Mouse (Mus musculus) intestine, postnatal 0 days (tissue): ENCODE data around the gene Ercc1. TPM values are rescaled to one million over a fixed set of nuclear protein-coding genes. Genes with fewer than 3 reads are reported as not detected.

Experiments used
- ATAC-seq: fragments of 200-750 bp; cut with Nextera tagmentation; 2 replicates; pipeline ENCODE4 v1.8.0; 2017; ENCODE audit warnings: mild to moderate bottlenecking, moderate TSS enrichment, moderate library complexity
- H3K27ac ChIP-seq: fragments of 300-500 bp; sonication (generic); 2 replicates; pipeline ENCODE4 v1.5.1; 2014; ENCODE audit warnings: mild to moderate bottlenecking, low read depth, low read length, moderate library complexity
- H3K27me3 ChIP-seq: fragments of 300-500 bp; sonication (generic); replicated peaks from 2 replicates; pipeline ENCODE4 v1.6.1; 2014; ENCODE audit warnings: low read length, mixed read lengths; ENCODE audit not compliant: control insufficient read depth, insufficient read depth
- H3K36me3 ChIP-seq: fragments of 300-500 bp; sonication (generic); 2 replicates; pipeline ENCODE4 v1.6.1; 2014; ENCODE audit warnings: mild to moderate bottlenecking, moderate library complexity; ENCODE audit not compliant: control insufficient read depth, insufficient read depth
- H3K4me1 ChIP-seq: fragments of 300-500 bp; sonication (generic); replicated peaks from 2 replicates; pipeline ENCODE4 v1.6.1; 2014; ENCODE audit warnings: antibody characterized with exemption, low read length, mixed read lengths; ENCODE audit not compliant: control insufficient read depth, insufficient read depth
- H3K4me2 ChIP-seq: fragments of 300-500 bp; sonication (generic); replicated peaks from 2 replicates; pipeline ENCODE4 v1.6.1; 2014; ENCODE audit warnings: low read depth, mild to moderate bottlenecking, moderate library complexity
- H3K4me3 ChIP-seq: fragments of 300-500 bp; sonication (generic); 2 replicates; pipeline ENCODE4 v1.5.1; 2014; ENCODE audit warnings: low read depth, low read length
- H3K9ac ChIP-seq: fragments of 300-500 bp; sonication (generic); 2 replicates; pipeline ENCODE4 v1.6.1; 2014; ENCODE audit warnings: mild to moderate bottlenecking, low read depth, low read length
- H3K9me3 ChIP-seq: fragments of 300-500 bp; sonication (generic); 2 replicates; pipeline ENCODE4 v1.6.1; 2016; ENCODE audit warnings: mixed run types; ENCODE audit not compliant: control insufficient read depth
- CTCF ChIP-seq: sonication (generic); IDR thresholded peaks from 2 replicates; pipeline ENCODE4 v1.5.1; 2016; ENCODE audit warnings: low read depth, mild to moderate bottlenecking, control low read depth, antibody characterized with exemption, moderate library complexity
- WGBS: fragments of 180-500 bp; shearing (Covaris S2); extraction: QIAGEN DNeasy Blood & Tissue Kit; methylation state at CpG from one replicate; pipeline ENCODE4 v1.1.7; 2014; 5-methylcytosine and 5-hydroxymethylcytosine counted together
- polyA plus RNA-seq: library from polyadenylated mRNA; unstranded; fragments of >200 nt; fragmentation: Nextera tagmentation; extraction: Ambion mirVana; gene quantifications from 2 replicates; pipeline ENCODE4 v1.2.1, GENCODE M21; 2015

Ercc1 gene
- polyA plus RNA-seq, 1 experiment from 2014 or later: 22.1 TPM

DNA sequence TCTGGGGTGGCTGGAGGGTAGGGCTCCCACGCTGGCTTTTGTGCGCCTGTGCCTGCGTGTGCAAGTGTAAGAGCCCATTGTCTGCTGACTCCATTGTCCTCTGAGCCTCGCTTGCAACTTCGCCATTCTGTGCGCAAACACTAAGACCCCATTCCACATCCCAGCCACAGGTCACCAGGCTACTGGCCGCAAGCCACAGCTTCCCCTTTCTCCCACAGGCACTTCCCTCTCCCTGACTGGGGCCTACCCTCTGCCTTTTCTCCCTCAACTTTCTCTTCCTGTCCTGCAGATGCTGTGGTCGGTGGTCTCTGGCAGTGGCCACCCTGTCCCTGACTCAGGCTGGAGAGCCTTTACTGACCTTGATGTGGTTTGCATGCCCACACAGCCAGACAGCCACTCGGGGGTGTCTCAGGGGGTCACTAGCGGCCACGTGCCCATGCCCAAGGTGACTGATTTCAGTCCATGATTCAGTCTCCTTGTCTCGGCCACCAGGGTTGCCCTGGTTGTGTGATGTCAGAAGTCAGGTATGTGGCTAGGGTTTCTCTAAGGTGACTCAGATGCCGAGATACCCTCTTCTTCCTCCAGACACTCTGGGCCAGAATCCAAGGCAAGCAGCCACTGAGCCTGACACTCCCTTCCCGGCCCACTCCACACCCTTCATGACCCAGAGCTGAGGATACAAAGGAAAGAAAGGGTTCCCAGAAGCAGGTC is 28.0 kb upstream of the Ercc1 start:
- no peak for ATAC-seq
- Histone ChIP-seq H3K4me1 (no peaks in the 10 kb centered on the region), H3K36me3 (no peaks in the 10 kb centered on the region), H3K27me3 (0 out of 2 replicates have a peak, but pooled peaks cover 13% of the 10 kb centered on the region), H3K4me2 (no peak overlapping the region), H3K27ac (no peak overlapping the region), H3K9ac (no peak overlapping the region), H3K9me3 (no peaks in the 10 kb centered on the region), H3K4me3 (no peak overlapping the region)
- 49% methylated on average over 14 of the region's 14 CpGs for WGBS
- no peak for TF ChIP-seq CTCF

DNA sequence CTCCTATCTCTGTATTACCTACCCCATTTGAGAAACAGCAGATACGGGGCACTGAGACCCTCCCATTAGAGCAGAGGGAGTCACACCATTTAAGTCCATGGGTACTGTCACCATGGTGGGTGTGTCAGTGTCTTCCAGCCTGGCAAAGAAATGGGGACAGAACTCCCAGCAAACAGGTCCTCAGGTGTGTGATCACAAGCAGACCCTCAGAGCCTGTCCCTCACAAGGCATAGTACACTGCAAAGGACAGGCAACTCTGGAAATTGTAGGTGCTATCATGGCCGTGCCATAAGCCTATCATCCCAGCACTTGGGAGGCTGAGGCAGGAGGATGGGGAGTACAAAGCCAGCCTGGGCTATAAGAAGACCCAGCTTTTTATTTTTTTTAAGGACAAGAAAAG is 26.4 kb upstream of the Ercc1 start:
- no peak for TF ChIP-seq CTCF

DNA sequence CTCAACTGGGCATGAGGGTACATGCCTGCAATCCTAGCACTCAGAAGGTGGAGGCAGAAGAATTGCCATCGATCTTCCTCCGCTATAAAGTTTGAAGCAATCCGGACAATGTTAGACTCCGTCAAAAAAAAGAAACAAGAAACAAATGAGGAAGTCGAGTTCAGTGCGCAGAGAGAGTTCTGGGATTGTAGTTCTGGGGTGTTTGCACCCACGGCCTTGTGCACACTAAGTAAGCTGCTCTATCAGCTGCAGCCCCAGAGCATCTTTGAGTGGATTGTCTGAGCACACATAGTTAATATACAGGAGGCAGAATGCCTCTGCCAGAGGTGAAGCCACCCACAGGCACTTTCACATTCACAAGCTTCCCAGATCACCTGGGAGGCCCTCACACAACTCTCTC is 25.9 kb upstream of the Ercc1 start:
- H3K4me2 ChIP-seq: no peak overlapping the region
- ATAC-seq: no peak

More for the DNA sequence above, 26.4 kb upstream of the Ercc1 start:
- Histone ChIP-seq H3K4me3 (no peak overlapping the region), H3K4me2 (no peak overlapping the region), H3K4me1 (no peaks in the 10 kb centered on the region), H3K27ac (no peak overlapping the region), H3K9ac (no peak overlapping the region), H3K27me3 (0 out of 2 replicates have a peak, but pooled peaks cover 20% of the 10 kb centered on the region), H3K9me3 (no peaks in the 10 kb centered on the region), H3K36me3 (no peaks in the 10 kb centered on the region)
- WGBS: 75% methylated on average over 2 of the region's 2 CpGs
- no peak for ATAC-seq

DNA sequence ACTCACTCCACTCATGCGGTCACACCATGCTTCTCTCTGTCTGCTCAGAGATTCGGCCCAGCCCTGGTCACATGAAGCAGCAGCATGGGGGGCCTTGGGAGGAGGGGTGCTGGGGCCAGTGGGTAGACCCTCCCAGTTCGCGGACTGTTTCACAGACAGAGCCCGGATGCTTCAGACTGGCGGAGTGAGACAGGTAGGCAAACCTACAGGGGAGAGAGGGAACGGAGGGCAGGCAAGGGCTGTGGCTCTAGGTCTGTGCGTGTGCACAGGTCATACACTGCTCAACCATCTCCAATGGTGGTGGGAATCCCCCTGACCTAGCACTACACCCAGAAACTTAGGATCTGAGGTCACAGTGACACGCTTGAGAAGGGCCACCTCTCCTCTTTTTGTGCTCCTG is 25.1 kb upstream of the Ercc1 start:
- Histone ChIP-seq H3K27ac (no peak overlapping the region), H3K9ac (no peak overlapping the region), H3K4me3 (peak overlapping the region; percentile 45), H3K4me2 (peak overlapping the region; percentile 79), H3K36me3 (no peaks in the 10 kb centered on the region), H3K9me3 (no peaks in the 10 kb centered on the region), H3K27me3 (0 out of 2 replicates have a peak, but pooled peaks cover 14% of the 10 kb centered on the region), H3K4me1 (no peaks in the 10 kb centered on the region)
- no peak for TF ChIP-seq CTCF
- ATAC-seq: peak; percentile 52
- 17% methylated on average over 9 of the region's 9 CpGs for whole genome bisulfite sequencing

More for the DNA sequence above, 25.9 kb upstream of the Ercc1 start:
- Histone ChIP-seq H3K4me3 (no peak overlapping the region), H3K9ac (no peak overlapping the region), H3K27me3 (0 out of 2 replicates have a peak, but pooled peaks cover 20% of the 10 kb centered on the region), H3K9me3 (no peaks in the 10 kb centered on the region), H3K36me3 (no peaks in the 10 kb centered on the region), H3K4me1 (no peaks in the 10 kb centered on the region), H3K27ac (no peak overlapping the region)
- TF ChIP-seq CTCF: no peak
- WGBS: 72% methylated on average over 7 of the region's 7 CpGs

DNA sequence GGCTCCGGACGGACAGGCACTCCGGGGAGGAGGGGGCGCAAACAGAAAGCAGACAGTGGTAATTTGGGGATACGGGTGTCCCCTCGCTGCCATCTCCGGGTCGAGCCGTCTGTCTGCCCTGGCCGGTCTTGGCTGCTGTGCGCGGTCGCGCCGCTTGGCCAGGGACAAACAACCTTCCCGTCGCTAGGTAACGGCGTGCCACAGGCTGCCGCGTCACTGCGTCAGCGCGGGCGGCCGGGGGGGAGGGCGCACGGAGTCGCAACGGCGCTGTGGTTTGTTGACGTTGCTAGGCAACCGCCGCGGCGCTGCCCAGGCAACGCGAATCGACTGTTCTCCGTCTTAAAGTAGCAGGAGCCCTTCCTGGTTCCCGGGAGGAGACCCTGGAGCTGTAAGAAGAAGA is 24.7 kb upstream of the Ercc1 start:
- peak; percentile 93 for ATAC-seq
- under 1% methylated on average over 41 of the region's 41 CpGs for whole genome bisulfite sequencing
- H3K27me3 ChIP-seq: 0 out of 2 replicates have a peak, but pooled peaks cover 14% of the 10 kb centered on the region
- TF ChIP-seq CTCF: no peak
- H3K4me1 ChIP-seq: no peaks in the 10 kb centered on the region
- no peaks in the 10 kb centered on the region for H3K9me3 ChIP-seq
- no peak overlapping the region for H3K9ac ChIP-seq
- peak overlapping the region; percentile 79 for H3K4me2 ChIP-seq
- H3K4me3 ChIP-seq: peak overlapping the region; percentile 45
- H3K27ac ChIP-seq: no peak overlapping the region
- no peaks in the 10 kb centered on the region for H3K36me3 ChIP-seq

DNA sequence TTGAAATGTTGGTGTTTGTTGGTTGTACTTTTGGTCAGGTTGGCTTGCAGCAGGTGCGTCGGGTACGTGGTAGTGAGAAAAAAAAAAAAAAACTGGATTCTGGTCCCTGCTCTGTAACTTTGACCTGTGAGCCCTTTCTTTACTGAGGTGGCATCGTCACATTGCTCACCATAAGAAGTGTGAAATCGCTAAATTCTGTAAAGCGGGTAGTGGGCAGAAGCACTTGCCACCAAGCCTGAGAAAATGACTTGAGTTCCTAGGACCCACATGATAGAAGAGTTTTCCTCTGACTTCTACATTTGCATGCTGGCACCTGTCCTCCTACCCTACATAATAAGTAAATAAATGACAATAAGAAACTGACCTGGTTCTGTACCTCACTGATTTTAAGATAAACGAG is 23.9 kb upstream of the Ercc1 start:
- no peak for ATAC-seq
- no peak overlapping the region for H3K27ac ChIP-seq
- H3K4me3 ChIP-seq: peak overlapping the region; percentile 45; the same call in 1 of the 2 replicates
- H3K27me3 ChIP-seq: 0 out of 2 replicates have a peak, but pooled peaks cover 14% of the 10 kb centered on the region
- no peaks in the 10 kb centered on the region for H3K9me3 ChIP-seq
- H3K4me1 ChIP-seq: no peaks in the 10 kb centered on the region
- no peaks in the 10 kb centered on the region for H3K36me3 ChIP-seq
- no peak overlapping the region for H3K9ac ChIP-seq
- peak overlapping the region; percentile 79 for H3K4me2 ChIP-seq
- 37% methylated on average over 7 of the region's 7 CpGs for WGBS
- TF ChIP-seq CTCF: no peak
